Mouse (Mus musculus): Measurements from ENCODE around the gene Rab3b. TPM values are rescaled to one million over a fixed set of nuclear protein-coding genes. Genes with fewer than 3 reads are reported as not detected.

The Rab3b gene
- polyA plus RNA-seq, 1 experiment, result 7.3 TPM

DNA sequence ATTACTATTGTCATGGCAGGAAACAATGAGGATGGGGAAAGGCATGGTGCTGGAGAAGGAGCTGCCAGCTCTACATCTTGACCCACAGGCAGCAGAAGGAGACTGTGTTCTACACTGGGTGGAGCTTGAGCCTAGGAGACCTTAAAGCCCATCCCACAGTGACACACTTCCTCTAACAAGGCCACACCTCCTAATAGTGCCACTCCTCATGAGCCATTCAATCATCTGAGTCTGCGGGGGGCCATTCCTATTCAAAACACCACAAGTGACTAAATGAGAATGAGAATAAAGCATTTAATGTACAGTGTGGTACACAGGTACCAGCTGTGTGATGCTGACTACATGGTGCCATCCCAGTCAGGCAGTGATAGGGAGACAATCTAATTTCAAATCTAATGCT, 71.3 kb downstream of the Rab3b start:
- no peak for DNase-seq (ENCODE audit: low read depth)

DNA sequence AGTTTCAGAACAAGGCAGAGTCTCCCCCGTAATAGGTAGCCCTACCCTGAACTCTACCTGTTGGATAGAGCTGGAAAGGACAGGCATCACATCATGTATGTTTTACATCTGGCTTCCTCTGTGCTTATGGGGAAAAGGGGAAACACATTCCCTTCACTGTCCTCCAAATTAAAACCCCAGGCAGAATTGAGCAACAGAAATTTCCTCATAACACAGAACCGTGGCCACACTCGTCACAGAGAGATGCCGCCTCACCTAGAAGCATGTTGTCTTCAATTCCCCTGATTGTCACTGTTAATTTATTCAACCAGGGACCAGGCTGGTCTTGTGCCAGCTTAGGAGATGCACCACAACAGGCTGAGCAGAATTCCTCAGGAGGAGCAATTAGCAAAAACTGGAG, 72.8 kb downstream of the Rab3b start:
- DNase-seq (ENCODE audit: low read depth), result no peak

DNA sequence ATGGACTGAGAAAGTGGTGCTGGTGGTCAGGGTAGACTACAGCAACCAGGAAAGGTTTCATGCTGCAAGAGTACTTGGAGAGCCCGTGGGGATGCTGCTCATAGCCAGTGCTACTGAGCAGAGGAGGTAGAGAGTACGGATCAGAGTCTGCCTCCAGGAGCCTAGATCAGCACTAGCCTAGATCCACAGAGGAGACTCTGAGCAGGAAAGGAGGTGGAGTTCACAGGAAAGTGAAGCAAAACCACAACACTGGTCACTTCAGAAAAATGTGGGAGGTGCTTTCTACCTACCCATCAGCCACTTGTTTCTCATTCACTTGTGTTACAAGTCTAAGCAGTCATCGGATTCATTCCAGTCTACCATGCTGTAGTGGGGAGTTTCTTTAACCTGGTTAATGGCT, 80.8 kb downstream of the Rab3b start:
- no peak for DNase-seq (ENCODE audit: low read depth)

DNA sequence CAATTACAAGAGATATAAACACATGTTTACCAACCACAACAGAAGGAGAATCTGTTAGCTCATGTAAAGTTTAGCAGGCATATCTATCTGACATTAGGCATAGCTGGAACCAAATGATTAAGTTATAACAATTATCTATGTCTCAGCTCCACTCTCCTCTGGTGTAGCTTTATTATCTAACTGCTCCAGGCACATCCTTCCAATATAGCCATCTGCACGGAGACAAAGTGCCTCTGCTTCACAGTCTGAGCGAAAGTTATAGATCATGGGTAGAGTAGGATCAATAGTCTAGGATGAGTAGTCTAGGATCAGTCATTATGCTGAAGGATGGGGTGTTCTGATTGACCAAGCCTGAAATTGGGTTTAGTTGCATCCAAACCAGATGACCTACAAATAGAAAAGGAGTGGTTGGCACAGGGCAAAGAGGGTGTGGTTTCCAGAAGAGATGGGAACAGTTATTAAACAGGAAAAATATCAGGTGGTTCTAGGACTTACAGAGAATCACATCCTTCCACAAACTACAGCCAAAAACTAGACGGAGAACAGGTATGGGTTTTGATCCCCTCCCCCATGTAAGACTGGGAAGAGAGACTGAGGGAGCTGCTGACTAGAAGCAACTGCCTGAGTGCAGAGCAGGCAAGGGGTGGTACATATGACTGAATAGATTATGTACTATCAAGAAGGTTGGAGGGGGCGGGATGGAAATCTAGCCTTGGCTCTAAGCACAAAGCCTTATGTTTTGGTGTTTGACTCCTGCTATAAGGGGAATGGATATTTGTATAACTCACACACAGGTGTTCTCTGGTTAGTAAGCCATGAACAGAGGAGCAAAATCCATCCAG, 82.0 kb downstream of the Rab3b start:
- DNase-seq (ENCODE audit: low read depth), result no peak

DNA sequence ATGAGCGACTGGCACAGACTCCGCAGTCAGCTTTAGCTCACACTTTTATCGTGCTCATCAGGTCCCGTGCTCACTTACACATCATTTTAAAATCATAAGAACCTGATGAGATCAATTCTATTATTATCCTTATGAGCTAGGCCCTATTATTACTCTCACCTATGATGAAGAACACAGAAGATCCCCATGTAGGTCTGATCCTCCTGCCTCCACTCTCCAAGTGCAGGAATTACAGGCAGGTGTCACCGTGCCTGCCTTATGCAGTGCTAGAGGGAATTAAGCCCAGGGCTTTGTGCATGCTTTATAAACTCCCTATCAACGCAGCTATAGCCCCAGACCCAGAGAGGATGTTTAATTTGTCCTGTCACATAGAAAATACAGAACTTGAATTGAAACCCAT, 84.2 kb downstream of the Rab3b start:
- no peak for DNase-seq (ENCODE audit: low read depth)

DNA sequence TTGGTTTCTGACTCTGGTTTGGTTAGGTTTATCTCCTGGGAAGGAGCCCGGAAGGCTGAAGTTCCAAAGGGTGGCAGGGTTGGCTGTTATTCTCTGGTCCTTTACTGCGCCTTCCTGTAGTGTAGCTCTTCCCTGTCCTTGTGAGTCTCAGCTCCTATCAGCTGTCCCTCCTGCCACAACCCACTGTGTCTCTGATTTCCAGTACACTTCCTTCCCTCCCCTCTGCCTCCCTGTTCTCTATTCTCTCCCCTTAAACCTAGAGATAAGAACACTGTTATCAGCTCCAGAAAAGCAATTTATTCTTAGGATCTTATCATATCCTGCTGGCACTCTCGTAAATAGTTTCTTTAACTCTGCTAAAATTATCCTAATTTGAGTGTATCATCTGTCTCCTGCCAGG, 90.7 kb downstream of the Rab3b start:
- no peak for DNase-seq (ENCODE audit: low read depth)

DNA sequence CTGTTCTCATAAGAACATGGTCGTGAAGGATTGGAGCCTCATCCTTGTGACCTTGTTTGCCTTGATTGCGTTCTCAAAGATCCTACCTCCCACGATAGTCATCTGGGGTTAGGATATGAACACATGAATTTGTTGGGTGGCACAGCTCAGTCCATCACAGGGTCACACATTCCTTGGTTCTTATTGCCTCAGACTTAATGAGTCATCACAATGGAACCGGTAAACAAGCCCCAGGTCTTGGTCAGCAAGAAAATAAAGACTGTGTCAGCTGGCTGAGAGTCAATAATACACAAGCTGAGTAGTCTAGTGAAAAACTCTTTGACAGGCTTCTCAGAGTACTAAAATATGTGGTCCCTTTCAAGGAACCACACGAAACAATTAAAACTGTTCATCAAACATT, 92.2 kb downstream of the Rab3b start:
- no peak for DNase-seq (ENCODE audit: low read depth)

DNA sequence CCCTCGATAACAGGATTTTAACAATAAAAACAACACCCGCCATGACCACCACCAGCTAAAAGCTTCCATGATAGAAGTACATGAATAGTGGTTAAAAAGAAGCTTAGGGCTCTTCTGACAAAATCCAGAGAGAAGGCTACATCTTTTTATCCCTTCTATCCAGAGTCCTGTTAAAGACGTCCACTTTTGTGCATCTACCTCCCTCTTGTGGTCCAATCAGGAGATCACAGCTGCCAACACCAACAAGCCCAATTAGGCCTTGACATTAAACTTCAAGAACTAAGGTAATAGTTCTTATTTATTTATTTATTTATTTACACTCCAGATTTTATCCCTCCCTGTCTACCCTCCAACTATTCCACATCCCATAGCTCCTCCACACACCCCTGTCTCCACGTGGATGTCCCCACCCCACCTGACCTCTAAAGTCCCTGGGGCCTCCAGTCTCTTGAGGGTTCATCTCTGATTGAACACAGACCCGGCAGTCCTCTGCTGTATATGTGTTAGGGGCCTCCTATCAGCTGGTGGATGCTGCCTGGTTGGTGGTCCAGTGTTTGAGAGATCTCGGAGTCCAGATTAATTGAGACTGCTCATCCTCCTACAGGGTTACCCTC, 97.7 kb downstream of the Rab3b start:
- no peak for DNase-seq (ENCODE audit: low read depth)

DNA sequence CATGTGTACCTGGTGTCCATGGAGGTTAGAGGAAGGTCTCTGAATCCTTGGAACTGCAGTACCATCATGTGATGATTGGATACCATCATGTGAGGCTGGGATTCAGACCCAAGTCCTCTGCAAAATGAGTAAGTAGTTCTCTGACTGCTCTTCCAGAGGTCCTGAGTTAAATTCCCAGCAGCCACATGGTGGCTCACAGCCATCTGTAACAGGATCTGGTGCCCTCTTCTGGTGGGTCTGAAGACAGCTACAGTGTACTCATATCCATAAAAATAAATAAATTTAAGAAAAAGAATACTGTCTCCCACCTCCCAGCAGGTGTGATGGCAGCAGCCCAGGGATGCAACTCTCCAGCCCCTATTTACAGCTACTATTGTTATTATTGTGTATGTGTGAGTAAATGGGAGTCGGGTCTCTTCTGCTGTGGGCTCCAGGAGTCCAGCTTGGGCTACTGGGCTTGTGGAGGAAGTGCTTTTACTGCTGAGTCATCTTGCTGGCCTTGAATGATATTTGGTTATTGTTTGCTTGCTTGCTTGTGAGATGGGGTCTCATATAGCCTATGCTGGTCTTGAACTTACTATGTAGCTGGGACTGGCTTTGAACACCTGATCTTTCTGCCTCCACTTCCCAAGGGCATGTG, 108.1 kb downstream of the Rab3b start:
- no peak for DNase-seq (ENCODE audit: low read depth)

DNA sequence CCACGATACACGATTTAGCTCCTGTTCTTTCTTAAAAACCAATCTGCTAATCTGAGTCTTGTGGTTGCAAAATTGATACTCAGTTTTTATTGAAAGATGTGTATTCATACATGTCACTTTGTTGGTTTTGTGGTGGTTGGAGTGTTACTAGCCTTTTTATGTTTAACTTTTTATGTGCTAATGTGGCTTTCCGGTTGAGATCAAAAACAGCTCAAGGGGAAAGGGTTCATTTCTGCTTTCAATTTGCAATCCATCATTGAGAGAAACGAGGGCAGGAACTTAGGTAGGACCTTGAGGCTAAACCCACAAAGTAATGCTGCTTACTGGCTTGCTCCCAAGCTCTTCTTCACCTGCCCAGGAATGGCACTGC, 108.6 kb downstream of the Rab3b start:
- no peak for DNase-seq (ENCODE audit: low read depth)

DNA sequence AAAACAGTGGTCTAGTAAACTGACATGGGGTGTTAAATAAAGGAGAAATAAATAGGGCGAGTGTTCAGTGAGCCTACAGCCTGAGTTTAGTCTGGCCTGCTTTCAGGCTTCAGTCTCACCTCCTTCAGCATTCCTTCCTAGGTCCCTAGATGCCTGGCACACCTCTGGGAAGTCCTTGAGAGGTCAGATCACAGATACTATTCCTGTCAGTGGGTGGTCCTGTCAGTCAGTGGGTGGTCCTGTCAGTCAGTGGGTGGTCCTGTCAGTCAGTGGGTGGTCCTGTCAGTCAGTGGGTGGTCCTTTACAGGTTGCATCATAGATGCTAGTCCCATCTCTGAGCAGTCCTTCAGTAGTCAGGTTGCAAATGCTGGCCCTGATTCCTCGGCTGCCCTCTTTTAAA, 110.6 kb downstream of the Rab3b start:
- DNase-seq (ENCODE audit: low read depth), result no peak

DNA sequence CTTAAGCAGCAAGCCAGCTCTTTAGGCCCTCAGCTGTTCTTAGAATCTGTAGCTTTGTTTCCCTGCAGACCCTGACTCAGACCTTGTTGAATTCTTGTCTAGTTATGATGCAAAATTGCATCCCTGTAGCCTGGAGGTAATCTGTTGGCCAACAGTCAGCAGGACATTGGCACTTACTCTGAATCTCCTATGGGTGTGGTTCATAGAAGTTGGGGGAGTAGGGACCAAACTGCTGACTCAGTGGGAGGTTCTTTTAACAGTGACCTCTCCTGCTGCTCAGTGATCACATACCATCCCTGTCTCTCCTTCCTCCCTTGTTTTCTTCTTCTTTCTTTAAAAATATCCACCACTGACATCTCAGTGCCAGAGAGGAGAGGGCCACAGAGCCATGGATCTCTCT, 111.2 kb downstream of the Rab3b start:
- DNase-seq (ENCODE audit: low read depth), result no peak

DNA sequence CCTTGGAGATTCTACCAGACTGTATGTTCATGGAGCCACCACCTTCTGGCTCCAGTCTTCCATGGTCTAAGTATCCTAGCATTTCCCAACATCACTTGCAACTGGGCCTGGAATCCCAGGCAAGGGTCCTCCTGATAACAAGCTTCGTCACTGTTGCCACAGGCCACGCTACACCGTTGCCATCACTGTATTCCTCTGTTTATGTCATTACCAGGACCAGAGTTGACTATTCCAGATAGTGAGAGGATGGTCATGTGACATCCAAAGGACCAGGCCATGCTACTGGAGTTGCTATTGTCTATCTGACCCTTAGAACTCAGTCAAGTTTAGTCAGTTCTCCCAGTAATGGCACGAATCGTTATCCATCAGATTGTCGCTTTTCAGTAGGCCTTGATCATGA, 111.7 kb downstream of the Rab3b start:
- no peak for DNase-seq (ENCODE audit: low read depth)

DNA sequence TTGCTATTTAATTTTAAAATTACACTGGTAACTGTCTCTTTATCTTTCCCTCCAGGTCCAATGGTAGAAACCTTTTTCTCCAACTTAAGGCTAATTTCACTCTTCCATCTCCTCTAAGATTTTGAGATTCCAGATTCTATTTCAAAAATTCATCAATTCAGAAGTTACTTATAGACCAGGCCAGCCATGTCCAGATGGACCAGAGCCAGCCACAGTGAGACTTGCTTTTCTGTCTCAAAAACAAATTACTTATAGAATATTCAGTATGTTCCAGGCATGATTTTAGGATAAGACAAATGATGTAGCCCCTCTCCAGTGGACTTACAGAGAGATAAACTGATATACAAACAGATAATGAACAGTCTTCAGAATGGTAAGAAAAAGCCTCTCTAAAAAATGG, 112.9 kb downstream of the Rab3b start:
- DNase-seq (ENCODE audit: low read depth), result no peak

Other genes with a start within 250 kb of the Rab3b start
- 0.13 TPM in 1 of 2 replicates, not detected in the other for gene 3110021N24Rik, start 159.4 kb upstream of the Rab3b start, polyA plus RNA-seq (2012; rRNA removed)
- 3.9 and 4.3 TPM in 2 replicates for gene Zfyve9, start 98.3 kb upstream of the Rab3b start, polyA plus RNA-seq (2012; rRNA removed)
- gene Btf3l4, start 45.4 kb upstream of the Rab3b start, polyA plus RNA-seq (2012; rRNA removed), result 16.4 and 18.5 TPM in 2 replicates
- 20.5 and 24.2 TPM in 2 replicates for gene Txndc12, start 44.5 kb upstream of the Rab3b start, polyA plus RNA-seq (2012; rRNA removed)
- gene Kti12, start 31.3 kb upstream of the Rab3b start, polyA plus RNA-seq (2012; rRNA removed), result 26.0 and 27.1 TPM in 2 replicates
- gene A730015C16Rik, start 30.4 kb upstream of the Rab3b start, polyA plus RNA-seq (2012; rRNA removed), result 0.39 TPM in 1 of 2 replicates, not detected in the other
- 44.3 and 58.1 TPM in 2 replicates for gene Nrd1, start 121.6 kb downstream of the Rab3b start, polyA plus RNA-seq (2012; rRNA removed)

Data from gonadal fat pad, adult 2 months (tissue).